Mouse (Mus musculus): ENCODE data around the gene Scaper. TPM values are rescaled to one million over a fixed set of nuclear protein-coding genes. Genes with fewer than 3 reads are reported as not detected.
A peak's percentile ranks its signal among the peaks of the same experiment; 100 is the strongest.

The Scaper gene
- polyA plus RNA-seq, 1 experiment from 2014 or later: 42.1 TPM

- Histone ChIP-seq H3K9ac (no peak overlapping the region), H3K4me3 (no peak overlapping the region), H3K9me3 (no peaks in the 10 kb centered on the region), H3K4me2 (no peak overlapping the region), H3K27ac (no peak overlapping the region), H3K36me3 (no peaks in the 10 kb centered on the region), H3K27me3 (peaks cover 33% of the 10 kb centered on the region), H3K4me1 (replicated peaks) (no peaks in the 10 kb centered on the region)
- WGBS: 41% methylated on average over 4 of the region's 4 CpGs
- ATAC-seq (ENCODE audit: low FRiP score): no peak
Observed at GRCm38 (mm10) chr9:55525716-55526115, 412.2 kb downstream of the Scaper start.

- ATAC-seq (ENCODE audit: low FRiP score): peak; percentile 100
- peak within 1 kb of the TSS; percentile 91 for H3K9ac ChIP-seq
- 1% methylated on average over 47 of the region's 47 CpGs for WGBS
- peaks cover 13% of the 10 kb centered on the region; the same call in 1 of the 2 replicates for H3K4me1 ChIP-seq (replicated peaks)
- H3K27ac ChIP-seq: peak within 1 kb of the TSS; percentile 88
- H3K9me3 ChIP-seq: no peaks in the 10 kb centered on the region
- peak within 1 kb of the TSS; percentile 84 for H3K4me3 ChIP-seq
- H3K36me3 ChIP-seq: no peaks in the 10 kb centered on the region
- peak within 1 kb of the TSS; percentile 95 for H3K4me2 ChIP-seq
- peaks cover 32% of the 10 kb centered on the region for H3K27me3 ChIP-seq
Observed at GRCm38 (mm10) chr9:55512027-55512543, 425.8 kb downstream of the Scaper start, which contains the start of gene Etfa. Gene Etfa, minus strand, starts transcription at chr9:55512243.

GRCm38 (mm10) chr9:55511521-55511993 lies 426.4 kb downstream of the Scaper start:
- H3K4me2 ChIP-seq: peak overlapping the region; percentile 95
- H3K4me1 ChIP-seq (replicated peaks): peaks cover 13% of the 10 kb centered on the region; the same call in 1 of the 2 replicates
- peak; percentile 74 for ATAC-seq (ENCODE audit: low FRiP score)
- no peaks in the 10 kb centered on the region for H3K36me3 ChIP-seq
- H3K4me3 ChIP-seq: peak overlapping the region; percentile 84
- H3K9me3 ChIP-seq: no peaks in the 10 kb centered on the region
- WGBS: under 1% methylated on average over 28 of the region's 32 CpGs
- H3K27me3 ChIP-seq: peaks cover 30% of the 10 kb centered on the region
- H3K27ac ChIP-seq: peak overlapping the region; percentile 88
- H3K9ac ChIP-seq: peak overlapping the region; percentile 91

GRCm38 (mm10) chr9:55510651-55511235 lies 427.2 kb downstream of the Scaper start:
- 81% methylated on average over 10 of the region's 10 CpGs for WGBS
- no peaks in the 10 kb centered on the region for H3K36me3 ChIP-seq
- H3K4me1 ChIP-seq (replicated peaks): peaks cover 13% of the 10 kb centered on the region; the same call in 1 of the 2 replicates
- H3K27me3 ChIP-seq: peaks cover 29% of the 10 kb centered on the region
- H3K9me3 ChIP-seq: no peaks in the 10 kb centered on the region
- H3K4me3 ChIP-seq: peak overlapping the region; percentile 84; the same call in 1 of the 2 replicates
- H3K27ac ChIP-seq: no peak overlapping the region
- H3K9ac ChIP-seq: no peak overlapping the region
- peak overlapping the region; percentile 95 for H3K4me2 ChIP-seq
- no peak for ATAC-seq (ENCODE audit: low FRiP score)

- ATAC-seq (ENCODE audit: low FRiP score): no peak
- Histone ChIP-seq H3K27me3 (peaks cover 23% of the 10 kb centered on the region), H3K4me3 (no peak overlapping the region), H3K36me3 (no peaks in the 10 kb centered on the region), H3K27ac (no peak overlapping the region), H3K4me1 (replicated peaks) (peaks cover 13% of the 10 kb centered on the region; the same call in 1 of the 2 replicates), H3K4me2 (no peak overlapping the region), H3K9ac (no peak overlapping the region), H3K9me3 (no peaks in the 10 kb centered on the region)
- 81% methylated on average over 1 of the region's 1 CpGs for WGBS
Observed at GRCm38 (mm10) chr9:55509731-55510130, 428.2 kb downstream of the Scaper start.

- H3K27ac ChIP-seq: no peak overlapping the region
- ATAC-seq (ENCODE audit: low FRiP score): no peak
- 47% methylated on average over 4 of the region's 4 CpGs for WGBS
Observed at GRCm38 (mm10) chr9:55508701-55509100, 429.2 kb downstream of the Scaper start.

GRCm38 (mm10) chr9:55507922-55508321 lies 430.0 kb downstream of the Scaper start:
- Histone ChIP-seq H3K4me1 (replicated peaks) (peaks cover 13% of the 10 kb centered on the region; the same call in 1 of the 2 replicates), H3K27ac (no peak overlapping the region), H3K9me3 (no peaks in the 10 kb centered on the region), H3K36me3 (no peaks in the 10 kb centered on the region), H3K27me3 (peaks cover 5% of the 10 kb centered on the region), H3K4me2 (no peak overlapping the region), H3K4me3 (no peak overlapping the region), H3K9ac (no peak overlapping the region)
- ATAC-seq (ENCODE audit: low FRiP score): no peak
- WGBS: 88% methylated on average over 3 of the region's 3 CpGs

More at GRCm38 (mm10) chr9:55508701-55509100, 429.2 kb downstream of the Scaper start:
- peaks cover 13% of the 10 kb centered on the region; the same call in 1 of the 2 replicates for H3K4me1 ChIP-seq (replicated peaks)
- no peaks in the 10 kb centered on the region for H3K9me3 ChIP-seq
- peaks cover 12% of the 10 kb centered on the region for H3K27me3 ChIP-seq
- H3K9ac ChIP-seq: no peak overlapping the region
- H3K4me3 ChIP-seq: no peak overlapping the region
- no peak overlapping the region for H3K4me2 ChIP-seq
- no peaks in the 10 kb centered on the region for H3K36me3 ChIP-seq

Other genes with a start within 250 kb of the Scaper start
- not detected in 2 replicates for gene 4930563M21Rik, start 72.4 kb upstream of the Scaper start, polyA plus RNA-seq (2015; fragmentation: Nextera tagmentation; extraction: Ambion mirVana)
- 296 and 301 TPM in 2 replicates for gene Rcn2, start 103.7 kb upstream of the Scaper start, polyA plus RNA-seq (2015; fragmentation: Nextera tagmentation; extraction: Ambion mirVana)
- 0.70 and 0.73 TPM in 2 replicates for gene Pstpip1, start 151.8 kb upstream of the Scaper start, polyA plus RNA-seq (2015; fragmentation: Nextera tagmentation; extraction: Ambion mirVana)
- gene Tspan3, start 227.4 kb upstream of the Scaper start, polyA plus RNA-seq (2015; fragmentation: Nextera tagmentation; extraction: Ambion mirVana): 575 and 579 TPM in 2 replicates